In genomic region chr5:150340944-150341343, GRCm38 (mm10) we compare ENCODE assay signal across 21 mouse cellular contexts.
DNase-seq lines count a peak whose midpoint lies in the region; ATAC-seq lines count a peak whose summit lies in the region.
"Had no signal": no experiment of that assay in that cellular context is flagged by ENCODE, and none has a peak within 500 bp of the region (broad histone marks: within the 10 kb centered on the region; RNA-seq: fewer than 3 reads in every experiment).

No protein-coding gene starts in this region.

- H3K27me3 ChIP-seq in heart, embryonic 13.5 days (replicated peaks): no peaks in the 10 kb centered on the region
- H3K27me3 ChIP-seq in embryonic facial prominence, embryonic 10.5 days (replicated peaks; ENCODE audit: low read depth, poor library complexity, severe bottlenecking): no peaks in the 10 kb centered on the region
- H3K27me3 ChIP-seq in forebrain, embryonic 13.5 days: no peaks in the 10 kb centered on the region
- H3K27me3 ChIP-seq: CH12.LX; hindbrain, embryonic 15.5 days; Patski had no signal

- 42% methylated on average over 5 of the region's 5 CpGs for WGBS in heart, embryonic 13.5 days
- 70% methylated on average over 5 of the region's 5 CpGs for WGBS in embryonic facial prominence, embryonic 10.5 days
- WGBS in forebrain, embryonic 13.5 days: 85% methylated on average over 5 of the region's 5 CpGs

- intact Hi-C loops in heart, postnatal 14 days (cut with DNase I): no loop called here

- no peak overlapping the region for H3K4me3 ChIP-seq in heart, embryonic 13.5 days
- H3K4me3 ChIP-seq in embryonic facial prominence, embryonic 10.5 days: no peak overlapping the region
- H3K4me3 ChIP-seq in forebrain, embryonic 13.5 days: no peak overlapping the region
- H3K4me3 ChIP-seq: hindbrain, embryonic 15.5 days had no signal

- peak; percentile 23 for DNase-seq in embryo, embryonic 11 days
- no peak for DNase-seq in embryo, embryonic 10 days (ENCODE audit: low spot score)
- no peak for DNase-seq in heart, postnatal 14 days
- DNase-seq in embryonic facial prominence, embryonic 10.5 days (ENCODE audit: low spot score): no peak
- peak; percentile 50 for DNase-seq in mesoderm, embryonic 11.5 days (ENCODE audit: low read depth, low spot score)
- DNase-seq in spleen, postnatal 4 days (ENCODE audit: low spot score in 2 of 2): no peak
- DNase-seq: adrenal gland, postnatal 25 days; cerebellum, adult 2 months; cerebellum, postnatal 10 days; gastrocnemius, postnatal 36 days; heart, adult 11 months; heart, postnatal 10 days; kidney, adult 8-10 months had no signal

- ATAC-seq in heart, embryonic 13.5 days (ENCODE audit: extremely low read depth, insufficient number of reproducible peaks, low FRiP score, low TSS enrichment): no peak
- no peak for ATAC-seq in forebrain, embryonic 13.5 days
- ATAC-seq: forebrain, embryonic 16.5 days; inflammation-experienced regulatory T-cells, adult 6 months; intestine, postnatal 0 days; Patski had no signal

- no peak overlapping the region for H3K4me2 ChIP-seq in heart, embryonic 13.5 days
- H3K4me2 ChIP-seq in forebrain, embryonic 13.5 days: no peak overlapping the region
- H3K4me2 ChIP-seq: hindbrain, embryonic 15.5 days had no signal

- peaks cover 6% of the 10 kb centered on the region for H3K9me3 ChIP-seq in heart, embryonic 13.5 days
- H3K9me3 ChIP-seq in embryonic facial prominence, embryonic 10.5 days: no peaks in the 10 kb centered on the region
- no peaks in the 10 kb centered on the region for H3K9me3 ChIP-seq in forebrain, embryonic 13.5 days (replicated peaks)
- H3K9me3 ChIP-seq: hindbrain, embryonic 15.5 days had no signal

- H3K9ac ChIP-seq in heart, embryonic 13.5 days: no peak overlapping the region
- H3K9ac ChIP-seq in forebrain, embryonic 13.5 days: no peak overlapping the region
- H3K9ac ChIP-seq: hindbrain, embryonic 15.5 days had no signal

- peaks cover 25% of the 10 kb centered on the region for H3K36me3 ChIP-seq in heart, embryonic 13.5 days
- H3K36me3 ChIP-seq in embryonic facial prominence, embryonic 10.5 days (replicated peaks): no peaks in the 10 kb centered on the region
- H3K36me3 ChIP-seq in forebrain, embryonic 13.5 days (ENCODE audit: poor library complexity, severe bottlenecking): peaks cover 1% of the 10 kb centered on the region; the same call in 1 of the 2 replicates

- H3K4me1 ChIP-seq in heart, embryonic 13.5 days: peaks cover 25% of the 10 kb centered on the region
- H3K4me1 ChIP-seq in embryonic facial prominence, embryonic 10.5 days: peaks cover 10% of the 10 kb centered on the region
- H3K4me1 ChIP-seq in forebrain, embryonic 13.5 days: no peaks in the 10 kb centered on the region
- H3K4me1 ChIP-seq: hindbrain, embryonic 15.5 days had no signal

- peak overlapping the region; percentile 44; the same call in 1 of the 2 replicates for H3K27ac ChIP-seq in heart, embryonic 13.5 days (replicated peaks)
- H3K27ac ChIP-seq in embryonic facial prominence, embryonic 10.5 days (replicated peaks): 0 out of 2 replicates have a peak overlapping the region, but pooled peaks have one; percentile 14
- no peak overlapping the region for H3K27ac ChIP-seq in forebrain, embryonic 13.5 days
- H3K27ac ChIP-seq: hindbrain, embryonic 15.5 days had no signal

Comparison
In these comparisons a context has a peak if more than half of its experiments do, and no peak if none do; other contexts are left out.
1. DNase-seq: peak in embryo, embryonic 11 days (single experiment) and mesoderm, embryonic 11.5 days (single experiment); none in embryo, embryonic 10 days (single experiment), heart, postnatal 14 days (0 of 2), embryonic facial prominence, embryonic 10.5 days (single experiment) and spleen, postnatal 4 days (0 of 2).